15 mouse cellular contexts compared by ENCODE assay signal in genomic region chrX:140639592-140639991, GRCm38 (mm10).
"Had no signal": no experiment of that assay in that cellular context is flagged by ENCODE, and none has a peak within 500 bp of the region (broad histone marks: within the 10 kb centered on the region; RNA-seq: fewer than 3 reads in every experiment).

No protein-coding gene starts in this region.

- H3K27ac ChIP-seq: kidney, embryonic 15.5 days; limb, embryonic 15.5 days; liver, embryonic 12.5 days; lung, embryonic 15.5 days; midbrain, embryonic 10.5 days; neural tube, embryonic 13.5 days had no signal

- H3K4me2 ChIP-seq: kidney, embryonic 15.5 days; limb, embryonic 15.5 days; liver, embryonic 12.5 days; lung, embryonic 15.5 days; neural tube, embryonic 13.5 days had no signal

- H3K36me3 ChIP-seq: kidney, embryonic 15.5 days; limb, embryonic 15.5 days; liver, embryonic 12.5 days; lung, embryonic 15.5 days; midbrain, embryonic 10.5 days; neural tube, embryonic 13.5 days had no signal

- H3K9me3 ChIP-seq: kidney, embryonic 15.5 days; limb, embryonic 15.5 days; liver, embryonic 12.5 days; lung, embryonic 15.5 days; midbrain, embryonic 10.5 days; neural tube, embryonic 13.5 days had no signal

- H3K27me3 ChIP-seq: lung, embryonic 15.5 days had no signal

- H3K4me1 ChIP-seq: kidney, embryonic 15.5 days; limb, embryonic 15.5 days; liver, embryonic 12.5 days; lung, embryonic 15.5 days; midbrain, embryonic 10.5 days; neural tube, embryonic 13.5 days had no signal

- H3K4me3 ChIP-seq: kidney, embryonic 15.5 days; limb, embryonic 15.5 days; liver, embryonic 12.5 days; lung, embryonic 15.5 days; midbrain, embryonic 10.5 days; neural tube, embryonic 13.5 days had no signal

- H3K9ac ChIP-seq: kidney, embryonic 15.5 days; limb, embryonic 15.5 days; liver, embryonic 12.5 days; lung, embryonic 15.5 days; neural tube, embryonic 13.5 days had no signal

- ATAC-seq: liver, embryonic 12.5 days had no signal

- DNase-seq: kidney, adult 2 months; kidney, postnatal 25 days; lung, postnatal 36 days; midbrain, embryonic 14.5 days; retina, postnatal 1 day; right cerebral cortex, postnatal 4 days; spleen, adult 18-20 months; thymus, adult 2 months; thymus, postnatal 25 days had no signal
